Mouse (Mus musculus) bone marrow macrophage, adult 2 months (primary cell): ENCODE measurements around the gene Hist1h4k. TPM values are rescaled to one million over a fixed set of nuclear protein-coding genes. Genes with fewer than 3 reads are reported as not detected.

Experiments
- H3K27ac ChIP-seq: 2 replicates; pipeline ENCODE4 v1.5.1; 2012; ENCODE audit warnings: low read depth, low read length; ENCODE audit not compliant: insufficient read depth
- H3K4me1 ChIP-seq: 2 replicates; pipeline ENCODE4 v1.6.1; 2012; ENCODE audit warnings: low read length; ENCODE audit not compliant: control insufficient read depth, insufficient read depth
- H3K4me3 ChIP-seq: 2 replicates; pipeline ENCODE4 v1.5.1; 2012; ENCODE audit warnings: mild to moderate bottlenecking, low read length, moderate library complexity; ENCODE audit not compliant: insufficient read depth
- CTCF ChIP-seq: IDR thresholded peaks from 2 replicates; pipeline ENCODE4 v1.5.1; 2012; ENCODE audit warnings: low read depth, mild to moderate bottlenecking, low read length, moderate library complexity
- POLR2A ChIP-seq: IDR thresholded peaks from 2 replicates; pipeline ENCODE4 v1.6.1; 2012; ENCODE audit warnings: mild to moderate bottlenecking, low read depth, low read length, borderline replicate concordance
- polyA plus RNA-seq: library from polyadenylated mRNA; stranded (reverse); fragments of >200 nt; gene quantifications from 2 replicates; pipeline ENCODE4 v1.2.4, GENCODE M21; 2012; ENCODE audit not compliant: missing spikeins, insufficient read depth, insufficient read length

Gene Hist1h4k
- polyA plus RNA-seq, 1 experiment = 8.9 TPM

GRCm38 (mm10) chr13:21733466-21733865, 16.8 kb downstream of the Hist1h4k start:
- TF ChIP-seq POLR2A (no peak), CTCF (no peak)
- Histone ChIP-seq H3K4me3 (no peak overlapping the region), H3K4me1 (peaks cover 12% of the 10 kb centered on the region), H3K27ac (no peak overlapping the region)

DNA sequence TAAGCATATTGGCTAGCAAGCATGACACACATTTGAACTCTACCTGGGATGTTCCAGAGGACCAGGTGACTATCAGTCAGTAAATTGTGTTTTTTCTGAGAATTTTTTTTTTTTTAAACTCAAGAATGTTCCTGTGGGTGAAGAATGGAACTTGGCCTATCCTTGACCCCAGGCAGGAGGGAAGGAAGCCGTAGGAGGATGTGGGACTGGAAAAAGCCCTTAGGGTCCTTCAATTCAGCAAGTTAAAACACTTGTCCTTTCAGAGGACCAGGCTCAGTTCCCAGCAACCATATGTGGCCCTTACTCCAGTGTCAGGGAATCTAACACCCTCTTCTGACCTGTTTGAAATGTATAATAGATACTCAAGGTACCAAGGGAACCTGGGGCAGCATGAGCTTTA, 20.8 kb downstream of the Hist1h4k start:
- Histone ChIP-seq H3K4me1 (peaks cover 17% of the 10 kb centered on the region), H3K27ac (no peak overlapping the region), H3K4me3 (no peak overlapping the region)
- TF ChIP-seq POLR2A (no peak), CTCF (no peak)

DNA sequence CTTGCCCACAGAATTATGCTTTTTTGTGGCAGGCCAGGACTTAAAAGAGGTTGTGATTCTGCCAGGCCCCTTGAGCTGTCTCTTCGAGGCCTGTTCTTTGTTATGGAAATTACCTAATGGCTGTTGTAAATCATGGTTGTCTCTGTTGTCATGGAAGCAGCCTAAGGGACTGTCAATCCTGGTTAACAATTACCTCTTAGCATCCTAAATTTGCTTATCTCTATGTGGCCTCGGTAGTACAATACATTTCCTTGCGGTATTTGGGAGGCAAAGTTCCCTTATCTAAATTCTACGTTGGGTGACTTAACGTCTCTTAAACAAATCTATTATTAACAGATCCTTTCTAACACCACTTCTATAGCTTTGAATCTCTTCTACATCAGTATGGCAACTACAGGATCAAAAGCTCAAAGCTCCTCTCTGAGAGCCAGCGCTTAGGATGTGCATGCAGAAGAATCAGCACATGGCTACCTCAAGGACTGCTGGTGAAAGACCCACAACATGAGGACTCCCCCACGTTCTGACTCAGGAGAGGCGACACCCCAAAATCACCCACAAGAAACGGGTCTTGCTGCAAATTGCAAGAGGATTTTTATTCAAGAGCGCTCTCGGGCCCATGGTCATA, 22.2 kb downstream of the Hist1h4k start:
- TF ChIP-seq POLR2A = no peak
- no peak for TF ChIP-seq CTCF
- Histone ChIP-seq H3K4me3 (no peak overlapping the region), H3K4me1 (peaks cover 17% of the 10 kb centered on the region), H3K27ac (no peak overlapping the region)

DNA sequence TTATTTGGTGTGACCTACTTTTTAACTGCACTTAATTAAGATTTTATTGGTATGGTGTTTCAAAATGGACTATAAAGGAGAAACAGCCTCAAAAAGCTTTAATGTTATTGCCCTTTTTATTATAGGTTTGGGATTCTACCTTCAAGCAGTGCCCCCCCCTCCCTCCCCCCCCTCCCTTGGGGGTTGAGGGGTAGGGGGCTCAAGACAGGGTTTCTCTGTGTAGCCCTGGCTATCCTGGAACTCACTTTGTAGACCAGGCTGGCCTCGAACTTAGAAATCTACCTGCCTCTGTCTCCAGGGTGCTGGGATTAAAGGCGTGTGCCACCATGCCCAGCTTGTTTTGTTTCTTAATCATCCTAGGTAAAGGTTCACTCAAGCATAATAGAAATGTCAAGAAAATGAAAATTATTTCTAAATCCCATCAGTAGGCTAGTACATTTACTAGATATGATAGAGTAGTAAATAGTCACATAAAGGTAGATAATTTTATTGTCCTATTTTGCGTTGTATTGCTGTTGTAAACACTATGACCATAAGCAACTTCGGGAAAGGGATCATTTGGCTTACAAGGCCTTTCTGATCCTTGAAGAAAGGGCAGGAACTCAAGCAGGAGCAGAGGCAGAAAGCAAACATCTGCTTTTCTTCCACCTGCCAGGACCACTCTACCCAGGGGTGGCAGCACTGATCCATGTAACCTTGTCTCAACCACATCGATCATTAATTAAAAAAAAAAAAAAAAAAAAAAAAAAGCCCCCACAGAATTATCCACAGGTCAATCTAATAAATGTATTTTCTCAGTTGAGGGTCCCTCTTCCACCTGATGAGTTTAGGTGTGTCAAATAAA, 27.1 kb downstream of the Hist1h4k start:
- no peak overlapping the region for H3K4me3 ChIP-seq
- TF ChIP-seq POLR2A (no peak), CTCF (no peak)
- no peak overlapping the region; the same call in 1 of the 2 replicates for H3K27ac ChIP-seq
- H3K4me1 ChIP-seq = peaks cover 23% of the 10 kb centered on the region

- peak overlapping the region; percentile 49 for H3K4me3 ChIP-seq
- peaks cover 23% of the 10 kb centered on the region for H3K4me1 ChIP-seq
- peak overlapping the region; percentile 59 for H3K27ac ChIP-seq
- TF ChIP-seq POLR2A (no peak), CTCF (no peak)
These were observed 27.9 kb downstream of the Hist1h4k start for GRCm38 (mm10) chr13:21722373-21722925.

GRCm38 (mm10) chr13:21721757-21722372, 28.4 kb downstream of the Hist1h4k start, which contains the start of gene Hist1h2bm:
Gene Hist1h2bm (plus strand): TSS chr13:21722044.
- peak; percentile 35; the same call in 1 of the 2 replicates for TF ChIP-seq POLR2A

DNA sequence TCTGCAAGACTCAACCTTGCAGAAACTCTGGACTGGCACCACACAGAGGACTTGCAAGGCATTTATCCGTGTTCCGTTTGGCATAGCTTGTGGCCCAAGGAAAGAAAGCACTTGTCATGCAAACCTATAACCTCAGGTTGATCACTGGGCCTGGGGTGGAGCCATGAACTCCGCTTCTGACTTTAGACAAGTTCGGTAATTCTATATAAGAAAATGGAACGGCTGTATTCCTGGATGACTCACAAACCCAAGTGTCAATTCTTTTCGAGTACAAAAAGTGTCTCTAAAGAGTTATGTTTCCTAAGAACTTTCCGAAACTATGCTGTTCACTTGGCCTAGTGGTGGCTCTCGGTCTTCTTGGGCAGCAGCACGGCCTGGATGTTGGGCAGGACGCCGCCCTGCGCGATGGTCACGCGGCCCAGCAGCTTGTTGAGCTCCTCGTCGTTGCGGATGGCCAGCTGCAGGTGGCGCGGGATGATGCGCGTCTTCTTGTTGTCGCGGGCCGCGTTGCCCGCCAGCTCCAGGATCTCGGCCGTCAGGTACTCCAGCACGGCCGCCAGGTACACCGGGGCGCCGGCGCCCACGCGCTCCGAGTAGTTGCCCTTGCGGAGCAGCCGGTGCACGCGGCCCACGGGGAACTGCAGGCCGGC, 29.1 kb downstream of the Hist1h4k start:
- H3K27ac ChIP-seq = peak overlapping the region; percentile 91
- peaks cover 18% of the 10 kb centered on the region for H3K4me1 ChIP-seq
- H3K4me3 ChIP-seq = peak overlapping the region; percentile 44

More at GRCm38 (mm10) chr13:21721757-21722372, 28.4 kb downstream of the Hist1h4k start, which contains the start of gene Hist1h2bm:
- Histone ChIP-seq H3K27ac (peak within 1 kb of the TSS; percentile 91), H3K4me3 (peak within 1 kb of the TSS; percentile 49), H3K4me1 (peaks cover 20% of the 10 kb centered on the region)

DNA sequence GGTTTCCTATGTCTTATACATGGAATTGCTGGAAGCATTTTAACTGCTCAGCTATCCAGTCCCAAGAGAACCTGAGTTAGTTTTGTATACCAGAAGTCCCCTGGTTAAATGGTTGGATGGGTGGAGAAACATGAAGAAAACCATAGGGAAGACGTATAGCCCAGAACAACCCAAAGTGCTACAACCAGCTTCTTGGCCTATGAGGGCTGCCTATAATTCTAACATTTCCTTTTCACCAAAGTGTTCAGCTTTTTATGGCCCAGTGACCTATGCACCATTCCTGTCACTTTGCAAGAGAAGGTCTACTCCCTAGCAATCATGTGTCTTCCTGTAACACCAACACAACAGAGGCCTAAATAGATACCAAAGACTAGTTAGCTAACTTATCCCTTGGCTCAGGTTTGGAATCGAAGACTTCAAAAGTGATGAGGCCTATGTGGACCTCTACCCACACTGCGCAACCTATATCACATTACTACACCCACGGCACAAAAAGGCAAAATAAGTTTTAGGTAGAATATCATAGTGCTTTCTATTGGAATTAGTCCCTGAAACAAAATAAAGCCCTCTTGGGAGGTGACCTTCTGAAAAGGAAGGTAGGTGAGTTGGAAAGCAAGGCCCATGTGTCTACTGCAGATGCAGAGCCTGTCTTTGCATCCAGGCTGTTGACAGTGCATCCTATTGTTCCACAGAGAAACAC, 31.8 kb downstream of the Hist1h4k start:
- Histone ChIP-seq H3K4me3 (peak overlapping the region; percentile 31), H3K27ac (peak overlapping the region; percentile 90), H3K4me1 (peaks cover 16% of the 10 kb centered on the region)
- TF ChIP-seq CTCF = no peak
- no peak for TF ChIP-seq POLR2A

DNA sequence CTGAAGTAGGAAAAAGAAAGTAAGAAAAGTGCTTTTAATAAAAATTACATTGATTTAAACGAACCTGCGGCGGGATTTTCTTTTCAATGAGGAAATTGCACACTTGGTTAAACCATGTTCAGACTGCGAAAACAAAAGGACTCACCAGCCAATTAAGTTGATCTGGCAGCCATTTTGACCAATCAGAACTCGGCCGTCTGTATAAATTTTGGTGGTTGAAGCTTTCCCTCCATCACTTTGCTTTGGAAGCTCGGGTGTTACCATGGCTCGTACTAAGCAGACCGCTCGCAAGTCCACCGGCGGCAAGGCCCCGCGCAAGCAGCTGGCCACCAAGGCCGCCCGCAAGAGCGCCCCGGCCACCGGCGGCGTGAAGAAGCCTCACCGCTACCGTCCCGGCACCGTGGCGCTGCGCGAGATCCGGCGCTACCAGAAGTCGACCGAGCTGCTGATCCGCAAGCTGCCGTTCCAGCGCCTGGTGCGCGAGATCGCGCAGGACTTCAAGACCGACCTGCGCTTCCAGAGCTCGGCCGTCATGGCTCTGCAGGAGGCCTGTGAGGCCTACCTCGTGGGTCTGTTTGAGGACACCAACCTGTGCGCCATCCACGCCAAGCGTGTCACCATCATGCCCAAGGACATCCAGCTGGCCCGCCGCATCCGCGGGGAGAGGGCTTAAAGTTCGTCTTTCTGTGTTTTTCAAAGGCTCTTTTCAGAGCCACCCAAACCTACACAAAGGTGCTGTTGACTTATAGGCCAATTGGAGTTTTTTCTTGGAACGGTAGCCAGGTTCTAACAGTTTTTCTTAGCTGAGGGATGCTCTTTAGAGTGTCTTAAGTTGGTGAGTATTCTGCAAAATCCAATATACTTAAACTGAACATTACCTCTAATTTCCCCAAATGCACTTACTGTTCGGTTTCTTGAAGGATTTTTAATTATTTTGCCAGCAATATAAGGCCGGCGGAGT, 32.6 kb downstream of the Hist1h4k start, which contains the start of gene Hist1h3h:
TSS of gene Hist1h3h (plus strand) at position 263 of the 961 bp plus-strand sequence.
- peaks cover 15% of the 10 kb centered on the region for H3K4me1 ChIP-seq
- H3K27ac ChIP-seq = peak within 1 kb of the TSS; percentile 90
- H3K4me3 ChIP-seq = peak within 1 kb of the TSS; percentile 64

GRCm38 (mm10) chr13:21716540-21717391, 33.5 kb downstream of the Hist1h4k start:
- H3K4me1 ChIP-seq = peaks cover 13% of the 10 kb centered on the region
- peak overlapping the region; percentile 88 for H3K27ac ChIP-seq
- peak overlapping the region; percentile 62 for H3K4me3 ChIP-seq

DNA sequence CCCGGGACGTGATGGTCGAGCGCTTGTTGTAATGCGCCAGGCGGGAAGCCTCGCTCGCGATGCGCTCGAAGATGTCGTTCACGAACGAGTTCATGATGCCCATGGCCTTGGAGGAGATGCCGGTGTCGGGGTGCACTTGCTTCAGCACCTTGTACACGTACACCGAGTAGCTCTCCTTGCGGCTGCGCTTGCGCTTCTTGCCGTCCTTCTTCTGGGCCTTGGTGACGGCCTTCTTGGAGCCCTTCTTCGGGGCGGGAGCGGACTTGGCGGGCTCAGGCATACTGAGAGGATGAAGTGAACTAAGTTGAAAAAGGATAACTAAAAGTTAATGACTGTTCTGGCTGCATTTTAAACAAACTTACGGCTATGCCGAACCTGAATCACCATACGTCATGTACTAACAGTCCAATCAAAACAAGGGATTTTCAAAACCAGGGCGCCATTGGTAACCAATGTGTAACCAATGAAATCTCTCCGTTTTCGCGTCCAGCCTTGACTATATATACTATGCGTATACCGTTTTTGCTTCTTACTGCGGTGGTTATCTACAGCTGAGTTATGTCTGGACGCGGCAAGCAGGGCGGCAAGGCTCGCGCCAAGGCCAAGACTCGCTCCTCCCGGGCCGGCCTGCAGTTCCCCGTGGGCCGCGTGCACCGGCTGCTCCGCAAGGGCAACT, 34.3 kb downstream of the Hist1h4k start, which contains the start of the genes Hist1h2bl and Hist1h2ai:
TSS of gene Hist1h2bl (minus strand) at position 280 of the 676 bp plus-strand sequence.
TSS of gene Hist1h2ai (plus strand) at position 559 of the 676 bp plus-strand sequence.
- peak within 1 kb of the TSS; percentile 88 for H3K27ac ChIP-seq
- peak within 1 kb of the TSS; percentile 62 for H3K4me3 ChIP-seq
- H3K4me1 ChIP-seq = peaks cover 13% of the 10 kb centered on the region
